8 mouse cellular contexts compared by ENCODE assay signal in genomic region chr9:44486741-44487421, GRCm38 (mm10). TPM values are rescaled to one million over a fixed set of nuclear protein-coding genes. Genes with fewer than 3 reads are reported as not detected.
DNase-seq lines count a peak whose midpoint lies in the region; ATAC-seq lines count a peak whose summit lies in the region.

No protein-coding gene starts in this region.

- H3K27me3 ChIP-seq in embryonic facial prominence, embryonic 14.5 days (replicated peaks; ENCODE audit: control insufficient read depth, insufficient read depth, low read length): no peaks in the 10 kb centered on the region
- no peaks in the 10 kb centered on the region for H3K27me3 ChIP-seq in limb, embryonic 10.5 days (ENCODE audit: low read depth, poor library complexity, severe bottlenecking)
- no peaks in the 10 kb centered on the region for H3K27me3 ChIP-seq in midbrain, embryonic 13.5 days

- DNase-seq in ovary, postnatal 36 days (ENCODE audit: low spot score): peak; percentile 56
- no peak for DNase-seq in ovary, adult 18-20 months (ENCODE audit: low spot score)
- peak; percentile 43 for DNase-seq in embryonic facial prominence, embryonic 14.5 days (ENCODE audit: low spot score)
- DNase-seq in heart, postnatal 36 days: peak; percentile 62 to 71
- no peak for DNase-seq in limb, embryonic 10.5 days (ENCODE audit: low spot score)
- DNase-seq in embryo, embryonic 9.5 days (ENCODE audit: extremely low spot score): no peak
- no peak for DNase-seq in right cerebral cortex, adult 18-20 months

- peak overlapping the region; percentile 92 for H3K27ac ChIP-seq in embryonic facial prominence, embryonic 14.5 days (replicated peaks; ENCODE audit: low read depth, low read length)
- peak overlapping the region; percentile 96 for H3K27ac ChIP-seq in limb, embryonic 10.5 days
- peak overlapping the region; percentile 72; the same call in 1 of the 2 replicates for H3K27ac ChIP-seq in midbrain, embryonic 13.5 days

- intact Hi-C loops in heart, postnatal 36 days (cut with DNase I): no loop called here

- peak overlapping the region; percentile 92 for H3K9ac ChIP-seq in embryonic facial prominence, embryonic 14.5 days (ENCODE audit: low read depth, low read length)
- peak overlapping the region; percentile 98 for H3K9ac ChIP-seq in midbrain, embryonic 13.5 days (replicated peaks)

- 8% methylated on average over 15 of the region's 15 CpGs for WGBS in embryonic facial prominence, embryonic 14.5 days
- WGBS in limb, embryonic 10.5 days: 21% methylated on average over 15 of the region's 15 CpGs
- WGBS in midbrain, embryonic 13.5 days: 18% methylated on average over 15 of the region's 15 CpGs

- peak overlapping the region; percentile 82 for H3K4me3 ChIP-seq in embryonic facial prominence, embryonic 14.5 days (ENCODE audit: low read depth, low read length)
- H3K4me3 ChIP-seq in limb, embryonic 10.5 days: peak overlapping the region; percentile 94
- peak overlapping the region; percentile 98 for H3K4me3 ChIP-seq in midbrain, embryonic 13.5 days (replicated peaks)

- H3K9me3 ChIP-seq in embryonic facial prominence, embryonic 14.5 days (ENCODE audit: control insufficient read depth, low read length): no peaks in the 10 kb centered on the region
- no peaks in the 10 kb centered on the region for H3K9me3 ChIP-seq in limb, embryonic 10.5 days (replicated peaks)
- no peaks in the 10 kb centered on the region for H3K9me3 ChIP-seq in midbrain, embryonic 13.5 days

- no peak for ATAC-seq in embryonic facial prominence, embryonic 14.5 days (ENCODE audit: low read depth)
- ATAC-seq in midbrain, embryonic 13.5 days: no peak

- 0 out of 2 replicates have a peak, but pooled peaks cover 11% of the 10 kb centered on the region for H3K36me3 ChIP-seq in embryonic facial prominence, embryonic 14.5 days (ENCODE audit: control insufficient read depth, insufficient read depth, low read length)
- peaks cover 8% of the 10 kb centered on the region for H3K36me3 ChIP-seq in limb, embryonic 10.5 days
- H3K36me3 ChIP-seq in midbrain, embryonic 13.5 days: peaks cover 2% of the 10 kb centered on the region; the same call in 1 of the 2 replicates

- peaks cover 63% of the 10 kb centered on the region for H3K4me1 ChIP-seq in embryonic facial prominence, embryonic 14.5 days (ENCODE audit: control insufficient read depth, insufficient read depth, low read length)
- peaks cover 94% of the 10 kb centered on the region for H3K4me1 ChIP-seq in limb, embryonic 10.5 days
- H3K4me1 ChIP-seq in midbrain, embryonic 13.5 days (replicated peaks): peaks cover 89% of the 10 kb centered on the region

- peak overlapping the region; percentile 70 for H3K4me2 ChIP-seq in embryonic facial prominence, embryonic 14.5 days (ENCODE audit: low read depth, low read length)
- peak overlapping the region; percentile 99 for H3K4me2 ChIP-seq in midbrain, embryonic 13.5 days (replicated peaks)

RNA-seq across cellular contexts. Expression of gene Bcl9l, which starts 4.3 kb away (rescaled TPM):
- 16.9 and 18.7 TPM in 2 replicates for polyA plus RNA-seq in embryonic facial prominence, embryonic 14.5 days (2014; fragmentation: Nextera tagmentation; extraction: Ambion mirVana)
- total RNA-seq in heart, postnatal 36 days (2021): 10 to 100 TPM; 44.6 to 59.4 TPM
- polyA plus RNA-seq in limb, embryonic 10.5 days (2016; fragmentation: Nextera tagmentation; extraction: Ambion mirVana): 9.0 and 12.1 TPM in 2 replicates
- 8.0 and 9.2 TPM in 2 replicates for polyA plus RNA-seq in midbrain, embryonic 13.5 days (2015; fragmentation: Nextera tagmentation; extraction: Ambion mirVana)

RNA-seq across cellular contexts. Expression of gene Upk2, which starts 32.1 kb away (rescaled TPM):
- polyA plus RNA-seq in embryonic facial prominence, embryonic 14.5 days (2014; fragmentation: Nextera tagmentation; extraction: Ambion mirVana): 1.7 and 2.3 TPM in 2 replicates
- total RNA-seq in heart, postnatal 36 days (2021): not detected
- 0.36 TPM in 1 of 2 replicates, not detected in the other for polyA plus RNA-seq in limb, embryonic 10.5 days (2016; fragmentation: Nextera tagmentation; extraction: Ambion mirVana)
- not detected in 2 replicates for polyA plus RNA-seq in midbrain, embryonic 13.5 days (2015; fragmentation: Nextera tagmentation; extraction: Ambion mirVana)

RNA-seq across cellular contexts. Expression of gene Foxr1, which starts 45.9 kb away (rescaled TPM):
- polyA plus RNA-seq in embryonic facial prominence, embryonic 14.5 days (2014; fragmentation: Nextera tagmentation; extraction: Ambion mirVana): not detected in 2 replicates
- total RNA-seq in heart, postnatal 36 days (2021): not detected
- polyA plus RNA-seq in limb, embryonic 10.5 days (2016; fragmentation: Nextera tagmentation; extraction: Ambion mirVana): not detected in 2 replicates
- not detected in 2 replicates for polyA plus RNA-seq in midbrain, embryonic 13.5 days (2015; fragmentation: Nextera tagmentation; extraction: Ambion mirVana)

Comparison
In these comparisons a context has a peak if more than half of its experiments do, and no peak if none do; other contexts are left out.
1. DNase-seq: peak in ovary, postnatal 36 days (single experiment), embryonic facial prominence, embryonic 14.5 days (single experiment) and heart, postnatal 36 days (2 of 2); none in ovary, adult 18-20 months (single experiment), limb, embryonic 10.5 days (single experiment), embryo, embryonic 9.5 days (single experiment) and right cerebral cortex, adult 18-20 months (single experiment).
2. Peak in every context shown above with its lines, with median percentiles within 50 percentile points of each other: H3K27ac ChIP-seq and H3K4me3 ChIP-seq.